Mouse (Mus musculus) hindbrain, embryonic 10.5 days (tissue): ENCODE measurements around the gene Fnbp4. TPM values are rescaled to one million over a fixed set of nuclear protein-coding genes. Genes with fewer than 3 reads are reported as not detected.

Source experiments
- DNase-seq: peaks from one replicate; pipeline ENCODE4 v3.0.0-alpha.2; 2017; ENCODE audit warnings: low spot score
- H3K27ac ChIP-seq: fragments of 300-500 bp; sonication (generic); 2 replicates; pipeline ENCODE4 v1.5.1; 2016; ENCODE audit warnings: mild to moderate bottlenecking, moderate library complexity
- H3K27me3 ChIP-seq: fragments of 300-500 bp; sonication (generic); 2 replicates; pipeline ENCODE4 v1.6.1; 2016; ENCODE audit warnings: mild to moderate bottlenecking; ENCODE audit not compliant: poor library complexity, insufficient read depth, severe bottlenecking
- H3K36me3 ChIP-seq: fragments of 300-500 bp; sonication (generic); 2 replicates; pipeline ENCODE4 v1.6.1; 2016; ENCODE audit warnings: mild to moderate bottlenecking, moderate library complexity
- H3K4me1 ChIP-seq: fragments of 300-500 bp; sonication (generic); replicated peaks from 2 replicates; pipeline ENCODE4 v1.6.1; 2016; ENCODE audit warnings: mild to moderate bottlenecking
- H3K4me3 ChIP-seq: fragments of 300-500 bp; sonication (generic); 2 replicates; pipeline ENCODE4 v1.5.1; 2016; ENCODE audit warnings: mild to moderate bottlenecking, moderate library complexity
- H3K9me3 ChIP-seq: fragments of 300-500 bp; sonication (generic); 2 replicates; pipeline ENCODE4 v1.6.1; 2016; ENCODE audit warnings: mild to moderate bottlenecking, moderate library complexity
- WGBS: fragments of 180-500 bp; shearing (Covaris S2); methylation state at CpG from one replicate; pipeline ENCODE4 v1.1.7; 2016; 5-methylcytosine and 5-hydroxymethylcytosine counted together
- polyA plus RNA-seq: library from polyadenylated mRNA; unstranded; fragments of >200 nt; fragmentation: Nextera tagmentation; extraction: Ambion mirVana; gene quantifications from 2 replicates; pipeline ENCODE4 v1.2.1, GENCODE M21; 2016

The Fnbp4 gene
- polyA plus RNA-seq, 1 experiment from 2014 or later: 119 TPM

GRCm38 (mm10) chr2:90746538-90746865, 1.3 kb downstream of the Fnbp4 start:
- Histone ChIP-seq H3K4me3 (peak overlapping the region; percentile 93), H3K27ac (peak overlapping the region; percentile 99), H3K4me1 (peaks cover 21% of the 10 kb centered on the region), H3K27me3 (no peaks in the 10 kb centered on the region), H3K36me3 (peaks cover 48% of the 10 kb centered on the region), H3K9me3 (no peaks in the 10 kb centered on the region)
- WGBS: 24% methylated on average over 4 of the region's 4 CpGs
- no peak for DNase-seq

DNA sequence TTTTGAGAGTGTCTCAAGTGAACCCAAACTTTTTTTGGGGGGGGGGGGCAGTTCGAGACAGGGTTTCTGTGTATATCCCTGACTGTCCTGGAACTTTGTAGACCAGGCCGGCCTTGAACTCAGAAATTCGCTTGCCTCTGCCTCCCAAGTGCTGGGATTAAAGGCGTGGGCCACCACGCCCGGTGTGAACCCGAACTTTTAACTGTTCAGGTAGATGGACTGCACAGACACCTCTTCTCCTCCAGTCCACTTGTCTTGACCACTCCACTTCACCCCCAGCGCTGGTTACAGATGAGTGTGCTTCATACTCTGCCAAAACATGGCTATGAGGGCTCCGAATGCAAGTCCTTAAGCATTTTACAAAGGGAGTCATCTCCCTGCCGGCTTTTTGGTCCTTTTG, 2.0 kb downstream of the Fnbp4 start:
- WGBS: 92% methylated on average over 10 of the region's 10 CpGs
- Histone ChIP-seq H3K9me3 (no peaks in the 10 kb centered on the region), H3K4me3 (peak overlapping the region; percentile 93), H3K27me3 (no peaks in the 10 kb centered on the region), H3K4me1 (peaks cover 21% of the 10 kb centered on the region), H3K36me3 (peaks cover 52% of the 10 kb centered on the region), H3K27ac (no peak overlapping the region)
- DNase-seq: no peak

DNA sequence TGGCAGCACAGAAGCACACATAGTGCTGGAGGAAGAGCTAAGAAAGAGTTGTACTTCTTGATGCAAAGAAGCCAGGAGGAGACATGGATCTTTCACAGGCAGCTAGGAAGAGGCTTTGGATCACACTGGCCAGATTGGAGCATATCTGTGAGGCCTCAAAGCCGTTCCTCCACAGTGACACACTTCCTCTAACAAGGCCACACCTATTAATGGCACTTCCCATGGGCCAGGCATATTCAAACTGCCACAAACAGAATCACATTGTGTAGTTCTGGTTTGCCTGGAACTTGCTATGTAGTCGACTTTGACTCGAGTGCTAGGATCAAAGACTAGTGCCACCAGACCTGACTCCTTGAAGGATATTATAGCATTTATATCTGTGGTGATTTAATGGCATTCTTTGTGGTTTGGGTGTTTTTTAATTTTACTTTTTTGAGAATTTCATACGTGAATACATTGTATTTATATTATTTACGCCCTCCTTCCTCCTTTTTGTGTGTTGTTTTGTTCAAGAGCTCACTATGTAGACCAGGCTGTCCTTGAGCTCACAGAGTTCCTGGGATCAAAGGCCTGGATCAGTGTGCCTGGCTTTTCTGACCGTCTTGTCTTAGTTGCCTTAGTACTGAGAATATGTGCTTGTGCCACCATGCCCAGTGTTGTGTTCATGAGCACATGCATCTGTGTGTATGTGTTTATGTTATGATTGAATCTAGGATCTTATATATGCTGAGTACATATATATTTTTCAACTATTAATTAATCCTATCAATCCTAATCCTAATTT, 4.7 kb downstream of the Fnbp4 start:
- Histone ChIP-seq H3K36me3 (peaks cover 79% of the 10 kb centered on the region), H3K4me1 (peaks cover 21% of the 10 kb centered on the region), H3K9me3 (no peaks in the 10 kb centered on the region), H3K27me3 (no peaks in the 10 kb centered on the region), H3K4me3 (no peak overlapping the region), H3K27ac (no peak overlapping the region)
- DNase-seq: no peak
- WGBS: 89% methylated on average over 6 of the region's 6 CpGs

GRCm38 (mm10) chr2:90753565-90753964, 8.4 kb downstream of the Fnbp4 start:
- 0 out of 2 replicates have a peak, but pooled peaks cover 12% of the 10 kb centered on the region for H3K4me1 ChIP-seq

DNA sequence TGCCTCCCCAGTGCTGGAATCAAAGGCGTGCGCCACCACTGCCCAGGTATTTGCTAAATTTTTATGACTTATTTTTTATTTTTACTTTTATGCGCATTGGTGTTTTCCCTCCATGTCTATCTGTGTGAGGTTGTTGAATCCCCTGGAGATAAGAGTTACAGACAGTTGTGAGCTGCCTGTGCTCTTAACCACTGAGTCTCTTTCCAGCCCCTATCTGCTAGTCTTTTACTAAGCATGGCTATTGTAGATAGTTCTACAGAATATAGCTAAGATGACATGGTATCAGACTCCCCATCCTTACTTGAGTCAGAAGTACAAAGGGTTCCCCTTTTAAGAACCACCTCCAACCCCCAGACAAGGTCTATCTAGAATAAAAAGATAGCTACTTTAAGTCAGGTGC, 9.0 kb downstream of the Fnbp4 start:
- no peaks in the 10 kb centered on the region for H3K9me3 ChIP-seq
- no peak overlapping the region for H3K27ac ChIP-seq
- no peaks in the 10 kb centered on the region for H3K27me3 ChIP-seq
- peaks cover 96% of the 10 kb centered on the region for H3K36me3 ChIP-seq
- 0 out of 2 replicates have a peak, but pooled peaks cover 6% of the 10 kb centered on the region for H3K4me1 ChIP-seq
- WGBS: 97% methylated on average over 3 of the region's 3 CpGs
- no peak for DNase-seq
- no peak overlapping the region for H3K4me3 ChIP-seq

More at GRCm38 (mm10) chr2:90753565-90753964, 8.4 kb downstream of the Fnbp4 start:
- DNase-seq: no peak
- no peak overlapping the region for H3K27ac ChIP-seq
- peaks cover 96% of the 10 kb centered on the region for H3K36me3 ChIP-seq
- 91% methylated on average over 2 of the region's 2 CpGs for WGBS
- H3K27me3 ChIP-seq: no peaks in the 10 kb centered on the region
- no peaks in the 10 kb centered on the region for H3K9me3 ChIP-seq
- no peak overlapping the region for H3K4me3 ChIP-seq

- no peaks in the 10 kb centered on the region for H3K9me3 ChIP-seq
- no peak overlapping the region for H3K27ac ChIP-seq
- WGBS: 96% methylated on average over 3 of the region's 3 CpGs
- no peak for DNase-seq
- no peaks in the 10 kb centered on the region for H3K4me1 ChIP-seq
- no peaks in the 10 kb centered on the region for H3K27me3 ChIP-seq
- no peak overlapping the region for H3K4me3 ChIP-seq
- H3K36me3 ChIP-seq: peaks cover 98% of the 10 kb centered on the region
Measured at GRCm38 (mm10) chr2:90765123-90765522, 20.0 kb downstream of the Fnbp4 start.

DNA sequence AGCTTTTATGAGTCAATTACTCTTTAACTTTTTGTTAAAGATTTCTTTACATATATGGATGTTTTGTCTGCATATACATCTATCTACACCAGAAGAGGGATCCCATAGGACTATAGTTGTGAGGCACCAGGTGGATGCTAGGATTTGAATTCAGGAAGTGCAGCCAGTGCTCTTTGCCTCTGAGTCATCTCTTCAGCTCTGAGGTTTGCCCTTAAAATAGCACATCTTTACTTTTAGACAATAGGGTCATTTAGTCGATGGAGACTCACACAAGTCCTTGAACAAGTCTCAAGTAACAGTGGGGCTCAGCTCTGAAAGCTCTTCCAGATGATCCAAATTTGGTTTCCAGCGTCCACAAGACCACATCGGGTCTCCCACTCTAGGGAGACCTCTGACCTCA, 36.2 kb downstream of the Fnbp4 start:
- Histone ChIP-seq H3K9me3 (no peaks in the 10 kb centered on the region), H3K4me1 (peaks cover 20% of the 10 kb centered on the region), H3K4me3 (no peak overlapping the region), H3K27me3 (peaks cover 16% of the 10 kb centered on the region), H3K36me3 (peaks cover 52% of the 10 kb centered on the region), H3K27ac (no peak overlapping the region)
- DNase-seq: no peak
- WGBS: 47% methylated on average over 3 of the region's 3 CpGs

DNA sequence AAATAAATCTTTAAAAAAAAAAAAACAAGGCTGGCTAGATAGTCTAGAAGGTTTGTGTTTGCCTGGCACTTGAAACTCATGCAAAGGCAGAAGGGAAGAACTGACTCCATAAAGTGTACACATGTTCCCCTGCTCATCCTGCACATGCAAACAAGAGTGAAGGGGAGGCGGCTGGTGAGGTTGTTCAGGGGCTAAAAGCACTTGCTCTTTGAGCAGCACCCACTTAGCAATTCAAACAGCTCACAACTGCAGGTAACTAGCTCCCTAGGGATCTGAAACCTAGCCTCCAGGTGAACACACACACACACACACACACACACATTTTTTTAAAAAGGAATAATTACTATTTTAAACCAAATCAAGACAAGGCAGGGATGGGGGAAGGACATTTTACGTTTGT, 36.8 kb downstream of the Fnbp4 start:
- Histone ChIP-seq H3K4me3 (no peak overlapping the region), H3K27me3 (peaks cover 16% of the 10 kb centered on the region), H3K9me3 (no peaks in the 10 kb centered on the region), H3K36me3 (peaks cover 45% of the 10 kb centered on the region), H3K27ac (no peak overlapping the region), H3K4me1 (peaks cover 20% of the 10 kb centered on the region)
- 46% methylated on average over 2 of the region's 2 CpGs for WGBS
- no peak for DNase-seq

DNA sequence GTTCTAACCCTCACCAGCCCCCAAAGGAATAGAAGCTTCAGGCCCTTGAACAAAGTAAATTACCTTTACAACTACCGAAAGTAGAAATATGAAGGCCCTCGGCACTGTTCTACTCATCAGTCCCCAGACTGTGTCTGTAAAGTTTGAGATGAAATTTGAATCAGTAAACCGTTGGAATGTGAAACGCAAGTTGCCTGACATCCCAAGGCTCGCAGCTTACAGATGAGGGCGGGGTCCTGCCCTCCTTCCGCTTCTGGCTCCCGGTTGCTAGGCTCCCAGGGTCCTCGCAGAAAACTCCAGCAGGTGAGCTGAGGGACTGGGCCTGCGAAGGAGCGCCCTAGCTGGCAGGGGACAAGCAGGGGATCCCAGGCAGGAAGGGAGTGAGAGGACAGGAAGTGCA, 37.3 kb downstream of the Fnbp4 start, which contains the start of gene Agbl2:
Gene Agbl2, plus strand, starts transcription at position 270 of the 400 bp plus-strand sequence.
- peak; percentile 57 for DNase-seq
- Histone ChIP-seq H3K4me1 (peaks cover 20% of the 10 kb centered on the region), H3K9me3 (no peaks in the 10 kb centered on the region), H3K36me3 (peaks cover 40% of the 10 kb centered on the region), H3K4me3 (peak within 1 kb of the TSS; percentile 55), H3K27ac (peak within 1 kb of the TSS; percentile 69), H3K27me3 (peaks cover 16% of the 10 kb centered on the region)
- WGBS: 4% methylated on average over 11 of the region's 11 CpGs

GRCm38 (mm10) chr2:90782901-90783486, 37.8 kb downstream of the Fnbp4 start:
- DNase-seq: peak; percentile 50
- Histone ChIP-seq H3K27ac (peak overlapping the region; percentile 69), H3K36me3 (peaks cover 35% of the 10 kb centered on the region), H3K4me1 (peaks cover 20% of the 10 kb centered on the region), H3K27me3 (peaks cover 16% of the 10 kb centered on the region), H3K4me3 (peak overlapping the region; percentile 55), H3K9me3 (no peaks in the 10 kb centered on the region)
- WGBS: under 1% methylated on average over 28 of the region's 29 CpGs

DNA sequence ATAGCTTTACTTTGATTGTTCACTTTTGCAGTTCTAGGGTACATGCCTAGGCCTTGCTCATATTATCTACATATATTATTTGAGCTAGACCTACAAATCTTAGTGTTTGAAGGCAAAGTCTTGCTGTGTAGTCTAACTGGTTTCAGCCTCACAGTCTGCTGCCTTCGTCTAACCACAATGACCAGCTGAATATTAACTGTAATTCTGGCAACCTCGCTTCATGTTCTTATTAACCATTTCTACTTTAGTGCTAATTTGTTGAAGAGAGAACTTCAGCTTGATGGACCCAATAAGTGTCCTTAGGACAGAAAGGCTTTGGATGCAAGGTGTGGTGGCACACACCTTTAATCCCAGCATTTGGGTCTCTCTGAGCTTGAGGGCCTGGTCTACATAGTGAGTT, 43.0 kb downstream of the Fnbp4 start:
- no peak for DNase-seq
- Histone ChIP-seq H3K36me3 (no peaks in the 10 kb centered on the region), H3K27me3 (peaks cover 16% of the 10 kb centered on the region), H3K4me3 (no peak overlapping the region), H3K4me1 (peaks cover 6% of the 10 kb centered on the region), H3K27ac (no peak overlapping the region), H3K9me3 (no peaks in the 10 kb centered on the region)
- 91% methylated on average over 2 of the region's 2 CpGs for WGBS

- Histone ChIP-seq H3K27me3 (no peaks in the 10 kb centered on the region), H3K9me3 (no peaks in the 10 kb centered on the region), H3K36me3 (no peaks in the 10 kb centered on the region), H3K27ac (no peak overlapping the region), H3K4me3 (no peak overlapping the region), H3K4me1 (no peaks in the 10 kb centered on the region)
- no peak for DNase-seq
- WGBS: 87% methylated on average over 6 of the region's 6 CpGs
Measured at GRCm38 (mm10) chr2:90808241-90809126, 63.3 kb downstream of the Fnbp4 start.

DNA sequence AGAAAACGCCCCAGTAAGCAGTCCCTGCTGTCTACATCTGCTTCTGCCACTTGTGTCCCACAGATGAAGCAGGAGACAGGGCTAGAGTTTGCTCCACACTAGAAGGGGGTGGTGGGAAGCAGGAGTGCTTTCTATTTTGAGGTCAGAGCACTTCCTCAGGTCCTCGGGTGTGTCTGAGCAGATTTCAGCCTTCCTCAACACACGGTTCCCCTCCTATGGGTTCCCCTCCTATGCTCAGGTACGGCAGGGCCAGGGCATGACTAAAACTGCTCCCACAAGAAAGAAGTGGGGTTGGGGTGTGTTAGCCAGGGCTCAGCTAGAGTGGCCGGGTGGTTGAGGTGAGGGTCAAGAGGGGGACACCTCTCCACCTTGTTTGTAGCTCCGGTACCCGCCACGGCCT, 65.6 kb downstream of the Fnbp4 start:
- 89% methylated on average over 8 of the region's 8 CpGs for WGBS
- no peaks in the 10 kb centered on the region for H3K9me3 ChIP-seq

More for the DNA sequence above, 65.6 kb downstream of the Fnbp4 start:
- no peak overlapping the region for H3K27ac ChIP-seq
- no peak for DNase-seq
- H3K36me3 ChIP-seq: no peaks in the 10 kb centered on the region
- no peaks in the 10 kb centered on the region for H3K4me1 ChIP-seq
- H3K27me3 ChIP-seq: no peaks in the 10 kb centered on the region
- no peak overlapping the region for H3K4me3 ChIP-seq
